Mouse (Mus musculus): ENCODE data around the gene Incenp. TPM values are rescaled to one million over a fixed set of nuclear protein-coding genes. Genes with fewer than 3 reads are reported as not detected.
"Not testable (repeated sequence)": the region's sequence is repeated elsewhere in the genome, so short reads cannot be mapped to it uniquely, and the experiment has no call there.

Gene Incenp
- polyA plus RNA-seq, 1 experiment from 2014 or later = 26.0 TPM

DNA sequence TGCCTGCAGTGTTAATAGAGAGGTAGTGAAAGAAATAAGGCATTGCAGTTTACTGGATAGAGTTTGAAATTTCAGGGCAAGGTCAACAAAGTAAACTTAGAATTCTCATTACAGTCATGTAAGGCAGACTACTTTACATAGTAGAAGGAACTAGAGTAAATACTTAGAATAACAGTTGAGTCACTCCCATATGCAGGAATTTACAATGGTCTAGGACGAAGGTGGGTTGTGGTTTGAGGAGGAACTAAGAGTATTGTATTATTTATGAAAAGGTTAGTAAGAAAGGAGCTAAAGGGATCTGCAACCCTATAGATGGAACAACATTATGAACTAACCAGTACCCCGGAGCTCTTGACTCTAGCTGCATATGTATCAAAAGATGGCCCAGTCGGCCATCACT lies 38.5 kb downstream of the Incenp start:
- not testable (repeated sequence) for H3K9ac ChIP-seq (ENCODE audit: low read depth, low read length); H3K36me3 ChIP-seq (ENCODE audit: control insufficient read depth, insufficient read depth, low read length); H3K4me1 ChIP-seq (ENCODE audit: control insufficient read depth, insufficient read depth, low read depth, low read length); H3K27me3 ChIP-seq (replicated peaks; ENCODE audit: control insufficient read depth, insufficient read depth, low read length); ATAC-seq; H3K9me3 ChIP-seq (ENCODE audit: control insufficient read depth, low read length); H3K4me2 ChIP-seq (ENCODE audit: low read length); H3K27ac ChIP-seq (ENCODE audit: low read depth, low read length); H3K4me3 ChIP-seq (ENCODE audit: low read length)
- WGBS = 97% methylated on average over 2 of the region's 3 CpGs

DNA sequence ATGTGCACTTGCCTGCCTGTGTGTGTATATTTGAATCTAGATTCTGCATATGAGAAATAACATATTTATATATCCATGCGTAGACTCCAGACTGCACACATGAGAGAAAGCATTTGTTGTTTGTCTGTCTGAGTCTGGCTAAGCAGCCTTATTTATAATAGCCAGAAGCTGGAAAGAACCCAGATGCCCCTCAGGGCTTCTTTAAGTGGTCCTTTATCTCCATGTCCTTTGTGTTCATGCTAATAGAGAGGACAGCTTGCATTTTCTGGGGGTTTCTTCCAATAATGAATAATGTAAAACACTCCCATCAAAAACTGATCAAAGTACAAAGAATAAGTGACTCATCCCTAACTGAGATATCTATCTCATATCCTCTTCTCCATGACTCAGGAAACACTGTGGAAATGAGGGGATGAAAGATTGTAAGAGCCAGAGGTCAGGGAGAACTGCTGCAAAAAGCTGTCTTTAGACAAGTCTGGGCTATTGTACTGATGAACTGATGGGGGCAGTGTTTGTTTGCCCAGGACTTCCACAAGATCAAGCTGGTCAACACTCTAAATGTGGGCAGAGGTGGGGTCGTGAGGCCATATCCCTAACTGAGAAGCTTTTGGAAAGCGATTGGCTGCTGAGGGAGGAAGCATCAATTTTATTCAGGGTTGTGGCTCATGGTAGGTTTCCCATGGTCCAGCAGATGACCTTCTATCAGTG lies 49.8 kb downstream of the Incenp start:
- 69% methylated on average over 3 of the region's 3 CpGs for WGBS
- H3K9ac ChIP-seq (ENCODE audit: low read depth, low read length); H3K9me3 ChIP-seq (ENCODE audit: control insufficient read depth, low read length); ATAC-seq; H3K27me3 ChIP-seq (replicated peaks; ENCODE audit: control insufficient read depth, insufficient read depth, low read length); H3K4me1 ChIP-seq (ENCODE audit: control insufficient read depth, insufficient read depth, low read depth, low read length); H3K27ac ChIP-seq (ENCODE audit: low read depth, low read length); H3K36me3 ChIP-seq (ENCODE audit: control insufficient read depth, insufficient read depth, low read length); H3K4me3 ChIP-seq (ENCODE audit: low read length); H3K4me2 ChIP-seq (ENCODE audit: low read length): not testable (repeated sequence)

DNA sequence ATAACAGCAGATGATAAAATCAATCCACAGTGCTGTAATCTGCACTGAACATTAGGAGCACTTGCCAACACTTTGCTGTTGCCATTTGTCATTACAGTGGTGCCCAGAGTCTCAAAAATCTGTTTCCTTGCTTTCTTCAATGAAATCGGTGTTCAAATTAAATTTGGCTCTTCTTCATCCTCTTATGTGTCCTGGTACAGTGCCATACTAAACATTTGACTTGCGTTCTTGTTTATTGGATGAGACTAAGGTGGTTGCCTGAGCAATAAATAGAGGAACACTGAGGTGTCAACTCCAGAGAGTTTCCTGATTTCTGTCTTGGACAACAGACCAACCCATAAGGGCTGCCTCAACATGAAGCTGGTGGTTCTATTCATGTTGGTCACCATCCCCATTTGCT lies 52.1 kb downstream of the Incenp start, which contains the start of gene Scgb2a2:
Scgb2a2 (plus strand) TSS at position 301 of the 400 bp plus-strand sequence.
- ATAC-seq = no peak
- H3K36me3 ChIP-seq (ENCODE audit: control insufficient read depth, insufficient read depth, low read length) = no peaks in the 10 kb centered on the region
- H3K4me3 ChIP-seq (ENCODE audit: low read length) = no peak within 1 kb of the TSS
- 80% methylated on average over 2 of the region's 2 CpGs for WGBS
- H3K9ac ChIP-seq (ENCODE audit: low read depth, low read length) = no peak within 1 kb of the TSS
- no peak within 1 kb of the TSS for H3K27ac ChIP-seq (ENCODE audit: low read depth, low read length)
- no peak within 1 kb of the TSS for H3K4me2 ChIP-seq (ENCODE audit: low read length)
- no peaks in the 10 kb centered on the region for H3K9me3 ChIP-seq (ENCODE audit: control insufficient read depth, low read length)
- H3K4me1 ChIP-seq (ENCODE audit: control insufficient read depth, insufficient read depth, low read depth, low read length) = no peaks in the 10 kb centered on the region
- no peaks in the 10 kb centered on the region for H3K27me3 ChIP-seq (replicated peaks; ENCODE audit: control insufficient read depth, insufficient read depth, low read length)

DNA sequence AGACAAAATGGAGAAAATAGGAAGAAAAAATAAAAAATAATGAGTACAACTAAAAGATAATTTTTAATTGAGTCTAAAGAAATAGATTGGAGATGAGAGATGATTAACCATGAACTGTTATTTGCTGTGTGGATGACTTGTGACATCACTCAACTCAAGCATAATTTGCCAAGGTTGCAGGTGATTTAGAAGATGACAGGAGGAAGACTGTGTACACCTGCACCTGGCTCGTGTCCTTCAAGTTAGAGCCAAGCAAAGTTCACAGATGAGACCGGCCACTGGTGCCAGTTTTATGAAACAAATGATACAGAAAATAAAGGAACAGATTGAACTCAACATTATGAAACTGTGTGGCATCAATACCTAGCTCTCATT lies 62.0 kb downstream of the Incenp start:
- 61% methylated on average over 2 of the region's 2 CpGs for WGBS

DNA sequence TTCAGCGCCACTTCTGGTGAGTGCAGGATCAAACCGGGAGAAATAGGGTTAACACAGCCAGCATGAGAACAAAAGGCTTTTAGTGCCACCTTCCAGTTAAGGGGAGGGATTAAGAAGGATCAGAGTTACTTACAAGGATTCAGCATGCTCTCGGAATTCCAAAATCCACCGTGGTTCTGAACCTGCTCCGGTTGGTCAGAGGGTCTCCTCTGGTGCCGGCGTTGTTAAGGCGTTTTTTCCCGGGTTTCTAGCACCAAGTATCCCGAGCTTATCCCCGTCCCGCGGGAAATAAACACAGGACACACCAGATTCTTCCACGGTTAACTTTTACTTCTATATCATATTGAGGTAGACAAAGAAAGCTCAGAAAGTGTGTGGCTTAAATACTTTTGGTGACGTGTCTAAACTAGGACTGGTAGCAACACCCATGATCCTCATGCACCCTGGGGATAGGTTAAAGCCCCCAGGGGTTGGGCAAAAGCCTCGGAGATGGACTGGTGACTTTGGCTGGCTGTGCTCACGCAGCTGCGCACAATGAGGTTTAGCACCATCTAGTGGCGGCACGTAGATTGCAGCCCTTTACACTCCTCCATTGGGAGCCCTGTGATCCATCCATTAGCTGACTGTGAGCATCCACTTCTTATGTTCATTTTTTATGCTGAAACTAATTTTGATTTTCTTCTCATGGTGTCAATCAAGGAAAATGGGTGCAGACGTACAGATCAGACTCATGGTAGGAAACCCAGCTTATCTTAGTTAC lies 62.6 kb downstream of the Incenp start:
- H3K9ac ChIP-seq (ENCODE audit: low read depth, low read length) = not testable (repeated sequence)

More for the DNA sequence above, 62.0 kb downstream of the Incenp start:
- Histone ChIP-seq H3K36me3 (ENCODE audit: control insufficient read depth, insufficient read depth, low read length) (no peaks in the 10 kb centered on the region), H3K4me2 (ENCODE audit: low read length) (no peak overlapping the region), H3K27me3 (replicated peaks; ENCODE audit: control insufficient read depth, insufficient read depth, low read length) (no peaks in the 10 kb centered on the region), H3K4me3 (ENCODE audit: low read length) (no peak overlapping the region), H3K27ac (ENCODE audit: low read depth, low read length) (no peak overlapping the region), H3K4me1 (ENCODE audit: control insufficient read depth, insufficient read depth, low read depth, low read length) (no peaks in the 10 kb centered on the region), H3K9ac (ENCODE audit: low read depth, low read length) (no peak overlapping the region), H3K9me3 (ENCODE audit: control insufficient read depth, low read length) (no peaks in the 10 kb centered on the region)
- peak; percentile 73 for ATAC-seq

More for the DNA sequence above, 62.6 kb downstream of the Incenp start:
- H3K9me3 ChIP-seq (ENCODE audit: control insufficient read depth, low read length); H3K27ac ChIP-seq (ENCODE audit: low read depth, low read length); H3K4me1 ChIP-seq (ENCODE audit: control insufficient read depth, insufficient read depth, low read depth, low read length); H3K27me3 ChIP-seq (replicated peaks; ENCODE audit: control insufficient read depth, insufficient read depth, low read length); H3K36me3 ChIP-seq (ENCODE audit: control insufficient read depth, insufficient read depth, low read length): not testable (repeated sequence)
- 20% methylated on average over 16 of the region's 21 CpGs for WGBS
- peak; percentile 95 for ATAC-seq
- peak overlapping the region; percentile 31 for H3K4me3 ChIP-seq (ENCODE audit: low read length)
- peak overlapping the region; percentile 43 for H3K4me2 ChIP-seq (ENCODE audit: low read length)

Small RNA genes lying within 50 kb of the gene (microRNA-seq; reads per million reads assigned to microRNA genes)
- gene Gm22369 (not detected), gene Gm24484 (not detected)

Other genes with a start within 250 kb of the Incenp start
- not detected in 2 replicates for gene Scgb2a2, start 52.0 kb downstream of the Incenp start, polyA plus RNA-seq (2015; fragmentation: Nextera tagmentation; extraction: Ambion mirVana)
- 1,751 and 1,961 TPM in 2 replicates for gene Fth1, start 81.0 kb upstream of the Incenp start, polyA plus RNA-seq (2015; fragmentation: Nextera tagmentation; extraction: Ambion mirVana)
- gene Best1, start 102.1 kb upstream of the Incenp start, polyA plus RNA-seq (2015; fragmentation: Nextera tagmentation; extraction: Ambion mirVana) = 2.5 and 3.2 TPM in 2 replicates
- 22.1 and 25.6 TPM in 2 replicates for gene Rab3il1, start 102.1 kb upstream of the Incenp start, polyA plus RNA-seq (2015; fragmentation: Nextera tagmentation; extraction: Ambion mirVana)
- gene Fads3, start 142.0 kb upstream of the Incenp start, polyA plus RNA-seq (2015; fragmentation: Nextera tagmentation; extraction: Ambion mirVana) = 39.7 and 42.1 TPM in 2 replicates
- 236 and 253 TPM in 2 replicates for gene Fads2, start 202.2 kb upstream of the Incenp start, polyA plus RNA-seq (2015; fragmentation: Nextera tagmentation; extraction: Ambion mirVana)

All from hindbrain, embryonic 16.5 days (tissue).